Mouse (Mus musculus) cerebellum, adult (tissue): ENCODE measurements around the gene Arl5c.

Experiments
- ATAC-seq: cut with Nextera tagmentation; 2 replicates; pipeline ENCODE4 v1.9.2; 2017; ENCODE audit warnings: mild to moderate bottlenecking, moderate library complexity, mixed read lengths; ENCODE audit not compliant: insufficient number of reproducible peaks, low FRiP score, low TSS enrichment

The Arl5c gene

DNA sequence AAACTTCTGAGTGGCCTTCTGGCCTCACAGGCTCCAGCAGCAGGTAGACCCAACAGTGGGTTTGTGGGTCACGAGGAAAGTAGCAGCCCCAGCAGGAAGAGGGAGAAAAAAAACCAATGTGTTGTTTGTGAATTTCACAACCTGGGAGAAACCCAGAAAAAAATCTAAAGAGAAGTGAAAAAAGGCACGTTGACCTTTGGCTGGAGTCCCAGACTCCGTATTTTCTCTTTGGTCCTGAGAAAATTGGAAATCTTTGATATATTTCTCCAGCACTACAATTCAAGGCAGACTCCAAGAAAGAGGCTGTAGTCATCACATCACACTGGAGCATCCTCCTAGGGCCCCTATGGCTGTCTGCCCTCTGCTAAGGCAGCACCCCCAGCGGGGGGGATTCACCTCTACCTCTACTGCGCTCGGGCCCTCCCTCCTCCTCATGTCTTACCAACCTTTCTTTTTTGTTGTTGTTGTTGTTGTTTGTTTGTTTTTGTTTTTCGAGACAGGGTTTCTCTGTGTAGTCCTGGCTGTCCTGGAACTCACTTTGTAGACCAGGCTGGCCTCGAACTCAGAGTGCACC is 1.5 kb upstream of the Arl5c start:
- no peak for ATAC-seq

DNA sequence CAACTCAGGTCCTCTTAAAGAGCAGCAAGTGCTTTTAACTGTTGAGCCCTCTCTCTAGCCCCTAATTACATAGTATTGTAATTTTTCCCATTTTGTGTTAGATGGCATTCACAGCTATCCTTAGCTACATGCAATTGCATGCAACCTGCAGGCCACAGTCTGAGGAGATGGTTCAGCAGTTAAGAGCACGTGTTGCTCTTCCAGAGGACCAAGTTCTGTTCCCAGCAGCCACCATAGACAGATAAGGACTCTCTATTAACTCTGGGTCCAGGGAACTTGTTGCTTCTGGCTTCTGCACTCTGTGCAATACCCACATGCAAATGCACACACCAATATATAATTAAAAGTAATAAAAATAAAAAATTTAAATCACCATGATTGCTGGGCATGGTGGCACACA is 710 bp upstream of the Arl5c start:
- no peak for ATAC-seq

DNA sequence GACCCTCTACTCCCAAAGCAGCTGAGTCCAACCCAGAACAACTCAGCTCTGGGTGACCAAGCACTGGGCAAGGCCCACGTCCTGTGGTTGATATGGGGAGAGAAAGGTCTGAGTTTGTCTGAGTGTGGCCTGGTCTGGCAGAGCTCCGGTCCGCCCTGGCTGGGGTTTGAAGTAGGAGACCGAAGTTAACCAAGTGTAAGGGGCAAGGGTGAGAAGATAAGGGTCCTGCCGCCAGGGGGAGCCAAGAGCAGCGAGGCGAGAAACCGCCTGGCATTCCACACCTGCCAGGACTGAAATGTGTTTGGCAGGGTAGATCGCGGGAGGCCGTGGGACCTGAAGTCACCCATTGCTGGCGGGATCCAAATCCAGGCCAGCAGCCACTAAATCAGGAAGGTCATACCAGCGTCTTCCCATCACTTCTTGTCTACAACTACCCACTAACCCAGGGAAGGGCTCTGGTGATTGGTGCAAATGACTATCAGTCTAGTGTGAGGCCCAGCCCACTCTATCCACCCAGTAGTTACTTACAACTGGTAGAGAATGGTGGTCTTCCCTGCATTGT is 1.4 kb downstream of the Arl5c start:
- ATAC-seq = no peak

DNA sequence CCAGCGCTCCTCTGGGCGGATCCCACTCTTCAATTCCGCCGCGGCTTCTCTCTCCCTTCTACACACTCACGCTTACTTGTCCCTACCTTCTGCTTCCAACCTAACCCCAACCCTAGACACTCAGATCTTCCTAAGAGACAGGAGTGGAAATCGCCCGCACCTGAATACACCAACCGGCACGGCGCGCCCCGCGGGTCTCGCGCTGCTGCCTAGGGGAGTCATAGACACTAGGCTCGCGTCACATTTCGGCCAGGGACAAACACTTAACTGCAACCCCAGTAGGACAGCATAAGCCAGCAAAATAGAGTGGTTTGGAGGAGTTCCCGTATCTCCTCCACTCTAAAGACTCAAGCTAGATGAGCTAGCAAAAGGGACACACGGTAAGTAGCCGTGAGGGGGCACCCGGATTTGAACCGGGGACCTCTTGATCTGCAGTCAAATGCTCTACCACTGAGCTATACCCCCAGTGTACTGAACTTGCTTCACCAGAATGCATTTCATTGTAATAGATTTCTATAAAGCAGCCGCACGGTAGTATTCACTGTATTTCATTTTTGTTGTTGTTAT is 7.4 kb downstream of the Arl5c start:
- peak; percentile 71; the same call in 1 of the 2 replicates for ATAC-seq

DNA sequence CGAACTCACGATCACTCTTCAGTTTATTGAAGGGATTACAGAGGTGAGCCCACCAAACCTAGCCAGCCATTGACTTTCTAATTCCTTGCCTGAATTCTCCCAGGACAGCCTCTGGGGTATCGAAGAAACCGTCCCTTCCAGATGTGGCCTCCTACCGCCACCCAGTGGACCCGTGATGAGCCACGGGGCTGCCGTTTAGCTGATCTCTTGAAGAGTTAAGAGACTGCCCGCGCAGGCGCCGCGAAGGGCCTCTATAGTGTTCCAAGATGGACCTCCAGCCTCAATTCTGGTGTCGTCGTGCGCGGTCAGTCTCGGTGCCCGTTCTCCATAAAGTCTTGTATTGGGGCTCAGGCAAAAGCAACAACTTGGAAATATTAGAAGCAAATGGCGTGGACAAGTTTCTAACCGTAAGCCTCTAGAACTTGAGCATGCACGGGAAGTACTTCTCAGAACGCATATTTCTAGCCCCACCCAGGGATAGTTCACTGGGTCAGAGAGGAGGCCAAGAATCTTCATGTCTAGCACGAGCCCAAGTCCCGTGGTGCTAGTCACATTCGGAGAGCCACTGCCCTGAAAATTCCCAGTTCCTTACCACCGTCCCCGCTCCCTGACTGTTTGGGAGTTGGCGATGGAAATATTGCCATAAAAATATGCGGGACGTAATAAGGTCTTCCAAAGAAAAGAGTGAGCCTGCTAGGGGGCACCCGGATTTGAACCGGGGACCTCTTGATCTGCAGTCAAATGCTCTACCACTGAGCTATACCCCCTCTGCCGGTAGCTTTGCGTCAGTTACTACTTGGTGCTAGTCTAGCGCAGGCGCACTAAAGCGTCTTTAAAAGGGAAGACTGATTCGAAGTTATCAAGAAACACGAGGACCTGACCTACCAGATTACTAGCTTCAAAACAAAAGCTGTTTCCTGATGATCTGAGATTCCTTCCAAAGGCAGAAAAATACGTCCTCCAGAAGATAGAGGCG is 8.1 kb downstream of the Arl5c start:
- peak; percentile 22; the same call in 1 of the 2 replicates for ATAC-seq

DNA sequence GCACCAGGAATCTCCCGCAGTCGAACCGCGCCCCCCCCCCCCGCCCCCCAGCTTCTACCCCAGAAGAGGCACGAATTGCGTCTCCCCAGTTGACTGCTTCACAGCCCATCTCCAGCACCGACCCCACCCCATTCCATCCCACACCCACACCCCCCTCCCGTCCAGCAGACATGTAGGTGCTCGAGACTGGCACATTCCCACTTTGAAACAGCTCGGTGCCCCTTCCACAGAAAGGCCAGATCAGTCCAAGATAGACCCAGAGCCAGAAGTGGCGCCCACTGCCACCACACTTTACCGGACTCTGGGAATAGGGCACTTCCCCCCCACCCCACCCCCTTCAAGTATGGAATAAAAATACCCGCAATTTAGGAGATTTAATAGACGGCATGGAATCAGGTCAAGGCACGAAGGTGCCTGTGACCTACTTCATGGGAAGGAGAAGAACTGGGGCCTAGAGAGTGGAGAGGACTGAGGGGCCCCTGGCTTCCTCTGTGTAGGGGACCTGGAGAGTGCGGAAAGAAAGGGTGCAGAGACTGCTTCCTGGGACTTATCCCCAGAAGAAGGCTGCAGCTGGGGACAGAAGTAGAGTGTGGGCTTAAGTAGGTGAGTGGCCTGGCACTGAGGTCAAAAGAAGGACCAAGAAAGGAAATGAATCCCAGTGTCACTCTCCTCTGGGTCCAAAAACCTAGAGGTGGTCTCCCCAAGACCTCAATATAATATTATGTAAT is 9.1 kb downstream of the Arl5c start:
- ATAC-seq = no peak

DNA sequence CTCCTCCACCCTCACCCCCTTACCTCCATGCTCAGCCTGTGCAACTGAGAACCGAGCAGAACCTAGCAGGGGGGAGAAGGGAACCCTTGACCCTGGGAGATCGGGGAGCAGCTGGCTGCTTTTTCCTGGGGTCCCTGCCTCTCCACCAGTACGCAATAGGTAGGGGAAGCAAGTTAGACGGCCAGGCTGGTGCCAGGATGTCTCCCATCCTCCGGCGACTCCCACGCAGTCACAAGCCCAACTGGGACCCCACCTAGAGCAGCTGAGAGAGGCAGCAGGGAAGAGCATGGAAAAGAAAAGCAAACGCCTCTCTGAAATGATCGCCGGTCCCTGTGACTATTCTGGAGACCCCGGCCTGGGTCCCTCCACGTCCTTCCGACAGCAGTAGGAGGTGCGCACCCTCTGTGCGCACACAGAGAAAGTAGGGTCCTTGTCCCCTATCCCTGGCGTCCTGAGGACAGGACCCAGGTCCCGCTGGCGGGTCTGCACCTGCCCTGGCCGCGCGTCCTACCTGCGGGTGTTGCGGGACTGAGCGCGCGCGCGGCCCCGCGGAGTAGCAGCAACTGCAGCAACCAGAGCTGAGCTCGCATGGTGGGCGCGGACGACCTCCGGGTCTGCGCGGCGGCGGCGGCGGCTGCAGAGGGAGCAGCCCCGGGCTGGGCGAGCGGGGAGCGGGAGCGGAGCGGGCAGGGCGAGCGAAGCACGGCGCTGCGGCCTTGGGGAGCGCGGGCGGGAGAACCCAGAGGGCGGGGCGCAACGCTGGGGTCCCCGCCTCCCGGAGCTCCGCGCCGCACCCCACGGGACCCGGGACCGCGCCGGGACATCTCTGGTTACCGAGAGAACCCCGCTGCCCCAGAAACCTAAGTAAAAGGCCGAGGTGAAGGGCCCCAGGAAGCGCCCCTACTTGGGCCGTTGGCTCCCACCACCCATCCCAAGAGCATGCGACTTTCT is 10.0 kb downstream of the Arl5c start, which contains the start of gene Plxdc1:
Gene Plxdc1 (minus strand): TSS at position 718 of the 951 bp plus-strand sequence.
- ATAC-seq = no peak

DNA sequence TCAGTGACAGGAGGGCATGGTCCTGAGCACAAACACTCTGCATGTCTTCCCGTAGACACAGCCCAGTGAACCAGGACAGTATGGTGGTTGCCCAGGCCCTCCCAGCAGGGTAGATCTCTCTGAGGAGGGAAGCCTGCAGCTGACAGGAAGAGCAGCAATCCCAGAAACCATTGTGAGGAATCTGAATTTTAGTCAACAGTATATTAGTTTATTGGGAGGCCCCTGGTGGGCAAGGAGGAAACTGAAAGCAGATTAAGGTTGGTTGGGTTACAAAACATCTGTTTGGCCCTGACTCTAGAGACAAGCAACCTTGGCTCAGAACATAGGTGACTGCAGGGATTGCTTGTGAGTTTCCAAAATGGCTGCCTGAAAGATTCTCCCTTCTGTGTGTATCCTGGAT is 12.0 kb downstream of the Arl5c start:
- ATAC-seq = no peak

DNA sequence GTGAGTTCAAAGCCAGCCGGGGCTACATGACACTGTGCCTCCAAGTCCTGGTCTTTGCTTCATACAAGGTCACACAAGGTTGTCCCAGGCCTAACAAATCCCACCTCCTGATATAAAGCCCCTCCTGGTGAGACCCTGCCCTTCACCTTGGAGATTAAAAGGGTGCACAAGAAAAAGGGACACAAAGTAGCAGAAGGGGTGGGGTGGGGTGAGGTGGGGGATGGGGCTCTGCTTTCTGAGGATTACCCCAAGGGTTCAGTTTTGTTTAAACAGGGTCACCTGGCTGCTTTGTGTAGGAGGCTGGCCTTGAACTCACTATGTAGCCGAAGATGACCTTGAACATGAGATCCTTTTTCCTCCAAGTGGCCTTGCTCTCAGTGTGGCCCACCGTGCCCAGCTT is 12.5 kb downstream of the Arl5c start:
- no peak for ATAC-seq

DNA sequence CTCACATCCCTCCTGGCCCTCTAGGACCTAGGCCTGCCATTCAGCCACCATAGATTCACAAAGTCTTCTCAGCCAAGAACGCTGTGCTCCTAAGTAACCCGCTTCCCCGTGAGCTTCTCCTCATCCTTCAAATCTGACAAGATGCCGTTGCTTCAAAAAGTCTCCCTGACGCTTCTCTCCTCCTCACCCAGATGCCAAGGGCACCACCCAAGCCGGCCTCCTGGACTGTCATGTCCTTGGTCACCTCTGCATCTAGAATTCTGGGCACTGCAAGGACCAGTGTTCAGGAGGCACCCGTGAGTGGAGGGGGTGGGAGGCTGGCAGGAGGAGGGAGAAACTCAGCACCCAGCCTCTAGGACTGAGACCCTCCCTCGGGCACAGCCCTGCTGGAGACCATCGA is 13.3 kb downstream of the Arl5c start:
- no peak for ATAC-seq

DNA sequence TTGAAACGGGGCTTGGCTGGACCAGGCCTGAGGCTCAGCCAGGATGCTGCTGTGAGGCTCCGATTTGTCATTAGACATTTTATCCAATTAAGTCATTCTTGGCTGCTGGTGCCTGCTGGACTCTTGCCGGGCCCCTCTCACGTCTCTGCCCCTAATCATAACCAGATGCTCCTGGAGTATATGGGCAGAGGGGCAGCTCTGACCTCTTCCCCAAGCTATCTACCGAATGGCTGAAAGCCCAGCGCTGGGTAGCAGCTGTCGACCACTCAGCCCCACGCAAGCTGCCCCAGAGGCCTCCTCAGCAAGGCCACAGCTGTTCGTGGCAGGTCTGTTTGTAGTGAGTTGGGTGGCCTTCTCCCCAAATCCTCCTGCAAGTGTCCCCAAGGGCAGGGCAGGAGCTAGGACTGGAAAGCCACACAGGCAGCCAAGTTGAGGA is 15.4 kb downstream of the Arl5c start:
- no peak for ATAC-seq

DNA sequence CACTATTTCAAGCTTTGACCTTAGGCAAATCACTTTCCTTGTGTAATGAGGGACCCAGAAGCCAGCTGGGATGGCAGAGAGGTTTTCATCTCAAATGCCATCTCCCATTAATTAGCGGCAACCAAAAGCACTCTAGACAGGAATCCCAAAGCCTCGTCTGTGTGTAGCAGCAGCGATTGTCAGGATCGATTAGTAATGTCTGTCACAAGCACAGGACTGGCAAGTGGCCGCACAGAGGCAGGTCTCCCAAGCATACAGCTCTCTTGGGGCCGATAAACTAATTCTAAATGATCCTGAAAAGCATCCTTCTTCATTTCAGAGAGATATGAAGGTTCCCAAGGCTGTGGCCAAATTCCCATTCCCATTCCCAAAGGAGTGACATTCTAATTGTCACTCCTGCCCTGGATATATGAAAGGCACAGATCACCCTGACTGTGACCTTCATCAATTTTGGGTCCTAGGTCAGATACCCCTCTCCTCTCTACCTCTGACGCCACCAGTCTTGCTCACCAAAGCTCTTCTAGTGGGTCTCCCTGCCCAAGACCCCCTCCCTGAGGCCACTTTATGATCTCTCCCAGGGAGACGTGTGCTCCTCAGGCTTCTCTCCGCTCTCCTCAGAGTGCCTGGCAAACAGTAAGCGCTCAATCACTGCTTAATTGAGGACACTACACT is 16.0 kb downstream of the Arl5c start:
- ATAC-seq = no peak

DNA sequence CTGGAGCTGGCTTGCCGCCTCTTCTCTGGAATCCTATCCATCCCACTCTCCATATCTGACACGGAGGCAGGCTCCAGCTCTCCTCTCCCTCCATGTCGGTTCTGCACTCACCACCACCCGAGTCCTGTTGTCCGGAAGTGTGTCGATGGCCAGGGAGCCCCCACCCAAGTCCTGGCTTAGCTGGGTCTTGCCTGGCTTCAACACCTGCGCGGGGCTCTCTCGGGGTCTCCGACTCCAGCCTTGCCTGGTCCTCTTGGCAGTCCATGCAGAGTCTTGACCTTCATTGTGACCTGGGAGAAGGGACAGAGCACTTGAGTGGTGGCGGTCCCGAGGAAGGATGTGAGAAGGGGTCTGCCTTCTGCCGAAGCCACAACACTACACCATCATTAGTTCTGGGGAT is 17.6 kb downstream of the Arl5c start:
- no peak for ATAC-seq

DNA sequence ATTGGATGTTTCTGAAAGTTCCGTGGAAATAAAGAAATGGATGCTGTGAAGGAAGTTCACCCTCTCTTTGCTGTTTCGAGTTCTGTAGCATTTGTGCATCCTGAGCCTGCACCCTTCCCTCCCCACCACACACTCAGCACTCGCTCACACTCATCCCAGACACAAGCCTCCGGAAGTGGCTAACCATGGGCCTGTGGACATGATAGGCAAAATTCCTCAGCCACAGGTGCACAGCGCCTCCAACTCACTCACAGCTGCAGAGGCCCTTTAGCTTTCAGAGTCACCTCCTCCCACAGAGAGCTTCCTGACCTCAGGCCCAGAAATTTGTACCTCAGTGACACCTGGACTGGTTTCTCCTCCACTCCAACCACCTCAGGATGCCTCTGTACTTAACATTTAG is 18.2 kb downstream of the Arl5c start:
- ATAC-seq = no peak

DNA sequence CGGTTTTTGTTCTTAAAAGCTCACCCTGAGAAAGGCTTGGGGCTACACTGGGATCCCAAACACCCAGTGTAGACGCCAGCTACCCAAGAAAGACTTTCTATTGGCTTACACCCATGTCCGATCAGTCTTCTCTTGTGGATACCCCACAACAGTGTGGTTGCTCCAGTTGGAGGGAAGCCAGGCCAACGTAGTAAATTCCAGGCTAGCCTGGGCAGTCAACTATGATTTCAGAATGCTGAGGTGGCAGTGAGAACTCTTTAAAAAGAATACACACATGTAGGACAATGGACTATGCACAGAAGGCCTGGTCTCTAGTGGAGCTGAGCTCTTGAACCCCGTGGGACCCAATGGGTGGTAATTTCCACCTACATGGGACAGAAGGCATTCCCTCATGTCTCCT is 21.2 kb downstream of the Arl5c start:
- ATAC-seq = no peak

DNA sequence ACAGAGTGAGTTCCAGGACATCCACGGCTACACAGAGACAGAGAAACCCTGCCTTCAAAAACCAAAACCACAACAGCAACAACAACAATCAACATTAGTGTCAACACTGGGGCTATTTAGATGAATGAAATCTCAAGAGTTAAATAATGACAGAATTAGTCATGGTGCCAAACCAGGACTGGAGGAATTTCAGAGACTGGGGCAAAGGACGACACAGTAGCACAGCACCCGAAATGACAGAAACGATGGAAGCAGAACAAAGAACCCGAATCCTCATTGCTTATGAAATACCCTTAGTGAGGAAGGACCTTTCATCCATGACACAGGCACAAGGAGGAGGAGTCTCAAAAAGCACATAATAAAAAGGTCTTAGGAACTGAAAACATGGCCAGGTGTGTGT is 21.8 kb downstream of the Arl5c start:
- no peak for ATAC-seq

DNA sequence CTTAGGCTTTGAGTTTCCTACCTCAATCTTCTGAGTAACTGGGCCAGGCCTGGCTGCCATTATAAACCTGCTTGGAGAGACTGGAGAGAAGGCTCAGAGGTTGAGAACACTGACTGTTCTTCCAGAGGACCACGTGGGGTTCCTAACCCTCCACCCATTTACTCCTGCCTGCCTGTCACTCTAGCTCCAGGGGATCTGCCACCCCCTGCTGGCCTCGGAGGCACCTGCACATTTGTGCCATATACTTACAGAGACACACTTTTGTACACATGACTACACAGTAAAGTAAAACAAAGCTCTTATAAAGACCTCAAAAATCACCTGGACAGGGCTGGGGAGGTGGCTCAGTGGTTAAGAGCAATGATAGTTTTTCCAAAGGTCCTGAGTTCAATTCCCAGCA is 23.5 kb downstream of the Arl5c start:
- no peak for ATAC-seq

DNA sequence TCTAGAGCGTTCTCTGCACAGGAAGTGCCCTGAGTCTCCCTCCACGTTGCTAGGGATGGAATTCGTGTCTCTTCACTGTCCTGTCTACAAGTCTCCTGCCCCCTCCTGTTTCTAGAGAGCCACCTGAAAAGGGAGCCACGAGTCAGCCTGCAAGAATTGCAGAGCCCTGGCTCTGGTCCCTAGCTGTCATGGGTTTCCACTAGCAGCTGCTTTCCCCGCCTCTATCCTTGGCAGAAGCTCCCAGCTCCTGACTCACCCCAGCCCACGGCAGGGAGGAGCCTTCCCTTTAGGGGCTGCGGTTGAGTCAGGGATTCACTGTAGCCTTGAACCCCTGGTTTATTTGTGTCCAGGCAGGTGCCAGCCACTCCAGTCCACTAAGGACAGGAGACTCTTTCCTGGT is 24.7 kb downstream of the Arl5c start:
- no peak for ATAC-seq

DNA sequence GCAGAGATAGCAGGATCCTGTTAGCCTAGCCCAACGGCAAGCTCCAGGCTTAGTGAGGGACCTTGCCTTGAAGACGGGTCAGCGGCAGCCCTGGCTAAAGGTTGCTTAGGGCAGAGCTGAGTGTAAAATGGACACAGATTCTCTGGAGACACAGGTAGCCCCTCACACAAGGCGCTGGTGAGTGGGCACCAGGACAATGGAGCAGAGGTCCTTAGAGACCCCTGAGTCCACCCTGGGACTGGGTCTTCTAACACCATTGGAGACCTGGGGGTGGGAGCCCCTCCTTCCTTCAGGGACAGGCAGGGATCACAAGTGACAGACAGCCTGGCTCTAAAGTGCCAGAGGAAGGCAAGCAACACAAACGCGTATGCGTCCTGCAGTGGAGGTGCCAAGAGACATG is 25.2 kb downstream of the Arl5c start:
- ATAC-seq = no peak
